Mouse (Mus musculus) heart, embryonic 16.5 days (tissue): ENCODE results near the gene Kidins220. TPM values are rescaled to one million over a fixed set of nuclear protein-coding genes. Genes with fewer than 3 reads are reported as not detected.

Experiments used
- ATAC-seq: fragments of 200-750 bp; cut with Nextera tagmentation; replicated peaks from 2 replicates; pipeline ENCODE4 v1.8.0; 2017; ENCODE audit warnings: moderate number of reproducible peaks; ENCODE audit not compliant: insufficient read depth, low FRiP score; ENCODE audit errors: extremely low read depth
- H3K27ac ChIP-seq: fragments of 300-500 bp; sonication (generic); 2 replicates; pipeline ENCODE4 v1.5.1; 2014; ENCODE audit warnings: mild to moderate bottlenecking, low read length, control low read depth, moderate library complexity
- H3K27me3 ChIP-seq: fragments of 300-500 bp; sonication (generic); 2 replicates; pipeline ENCODE4 v1.6.1; 2014; ENCODE audit warnings: low read length, mixed read lengths; ENCODE audit not compliant: control insufficient read depth, insufficient read depth
- H3K36me3 ChIP-seq: fragments of 300-500 bp; sonication (generic); 2 replicates; pipeline ENCODE4 v1.6.1; 2014; ENCODE audit not compliant: control insufficient read depth, insufficient read depth
- H3K4me1 ChIP-seq: fragments of 300-500 bp; sonication (generic); 2 replicates; pipeline ENCODE4 v1.6.1; 2014; ENCODE audit warnings: low read length, mixed read lengths; ENCODE audit not compliant: control insufficient read depth, insufficient read depth
- H3K4me2 ChIP-seq: fragments of 300-500 bp; sonication (generic); 2 replicates; pipeline ENCODE4 v1.6.1; 2014; ENCODE audit warnings: low read depth, mild to moderate bottlenecking, control low read depth, low read length
- H3K4me3 ChIP-seq: fragments of 300-500 bp; sonication (generic); 2 replicates; pipeline ENCODE4 v1.5.1; 2014; ENCODE audit warnings: mild to moderate bottlenecking, control low read depth, low read length
- H3K9ac ChIP-seq: fragments of 300-500 bp; sonication (generic); 2 replicates; pipeline ENCODE4 v1.6.1; 2014; ENCODE audit warnings: low read length, control low read depth
- H3K9me3 ChIP-seq: fragments of 300-500 bp; sonication (generic); replicated peaks from 2 replicates; pipeline ENCODE4 v1.6.1; 2016; ENCODE audit warnings: low read length; ENCODE audit not compliant: control insufficient read depth
- WGBS: fragments of 180-500 bp; shearing (Covaris S2); extraction: QIAGEN DNeasy Blood & Tissue Kit; methylation state at CpG from one replicate; pipeline ENCODE4 v1.1.7; 2014; 5-methylcytosine and 5-hydroxymethylcytosine counted together
- polyA plus RNA-seq: library from polyadenylated mRNA; unstranded; fragments of >200 nt; fragmentation: Nextera tagmentation; extraction: Ambion mirVana; gene quantifications from 2 replicates; pipeline ENCODE4 v1.2.1, GENCODE M21; 2015

The Kidins220 gene
- polyA plus RNA-seq, 1 experiment from 2014 or later: 35.5 TPM

DNA sequence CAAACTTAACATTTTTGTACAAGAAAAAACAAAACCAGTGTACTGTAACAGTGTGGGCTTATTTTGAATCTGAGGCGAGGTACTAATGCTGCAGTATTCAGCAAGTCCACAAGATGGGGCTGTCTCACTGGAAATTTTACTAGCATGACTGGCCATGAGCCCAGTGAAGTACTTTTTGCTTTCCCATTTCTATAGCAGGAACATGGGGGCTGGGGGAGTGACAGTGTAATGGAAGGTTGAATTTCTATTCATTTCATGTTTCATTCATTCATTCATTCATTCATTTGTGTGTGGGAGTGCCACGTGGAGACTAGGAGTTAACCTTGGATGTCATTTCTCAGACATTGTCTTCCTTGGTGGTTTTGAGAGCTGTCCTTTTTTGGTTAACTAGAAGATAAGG lies 52.7 kb downstream of the Kidins220 start:
- Histone ChIP-seq H3K27me3 (no peaks in the 10 kb centered on the region), H3K9ac (no peak overlapping the region), H3K27ac (no peak overlapping the region), H3K9me3 (no peaks in the 10 kb centered on the region), H3K4me3 (no peak overlapping the region), H3K36me3 (peaks cover 8% of the 10 kb centered on the region), H3K4me1 (peaks cover 3% of the 10 kb centered on the region; the same call in 1 of the 2 replicates), H3K4me2 (no peak overlapping the region)
- ATAC-seq: peak; percentile 23; the same call in 1 of the 2 replicates
- WGBS: 19% methylated on average over 2 of the region's 2 CpGs

DNA sequence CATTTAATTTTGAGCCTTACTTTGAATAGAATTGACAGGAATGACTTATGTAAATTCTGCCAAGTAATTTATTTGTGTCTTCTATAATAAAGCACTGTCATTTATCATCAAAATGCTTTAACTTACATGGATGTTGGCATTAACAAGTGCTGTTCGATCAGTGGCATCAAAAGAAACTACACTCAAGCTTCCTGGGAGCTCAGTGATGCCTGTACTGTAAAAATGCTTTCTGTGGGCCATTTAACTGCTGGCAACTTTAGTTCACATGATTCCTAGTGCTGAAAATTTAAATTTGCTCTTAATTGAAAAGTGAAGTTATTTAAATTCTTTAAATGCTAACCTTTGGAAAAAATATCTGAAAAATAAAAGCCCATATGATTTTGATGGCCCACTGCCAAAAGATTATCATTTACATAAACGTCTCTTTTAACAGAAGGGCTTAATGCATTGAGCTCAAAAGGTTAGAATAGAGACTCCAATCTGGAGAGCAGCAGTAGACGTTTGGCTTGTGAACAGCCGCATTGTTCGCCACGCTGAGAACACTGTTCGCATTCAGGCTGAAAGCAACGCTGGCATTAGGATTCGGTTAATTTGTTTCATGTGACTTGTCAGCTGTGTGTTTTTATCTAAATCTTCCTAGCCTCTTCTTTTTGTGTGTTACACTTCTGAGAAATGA lies 59.1 kb downstream of the Kidins220 start:
- Histone ChIP-seq H3K4me3 (no peak overlapping the region), H3K4me1 (peaks cover 15% of the 10 kb centered on the region), H3K9me3 (no peaks in the 10 kb centered on the region), H3K27me3 (no peaks in the 10 kb centered on the region), H3K27ac (no peak overlapping the region), H3K36me3 (peaks cover 13% of the 10 kb centered on the region), H3K4me2 (no peak overlapping the region), H3K9ac (no peak overlapping the region)
- no peak for ATAC-seq
- 39% methylated on average over 9 of the region's 9 CpGs for WGBS

DNA sequence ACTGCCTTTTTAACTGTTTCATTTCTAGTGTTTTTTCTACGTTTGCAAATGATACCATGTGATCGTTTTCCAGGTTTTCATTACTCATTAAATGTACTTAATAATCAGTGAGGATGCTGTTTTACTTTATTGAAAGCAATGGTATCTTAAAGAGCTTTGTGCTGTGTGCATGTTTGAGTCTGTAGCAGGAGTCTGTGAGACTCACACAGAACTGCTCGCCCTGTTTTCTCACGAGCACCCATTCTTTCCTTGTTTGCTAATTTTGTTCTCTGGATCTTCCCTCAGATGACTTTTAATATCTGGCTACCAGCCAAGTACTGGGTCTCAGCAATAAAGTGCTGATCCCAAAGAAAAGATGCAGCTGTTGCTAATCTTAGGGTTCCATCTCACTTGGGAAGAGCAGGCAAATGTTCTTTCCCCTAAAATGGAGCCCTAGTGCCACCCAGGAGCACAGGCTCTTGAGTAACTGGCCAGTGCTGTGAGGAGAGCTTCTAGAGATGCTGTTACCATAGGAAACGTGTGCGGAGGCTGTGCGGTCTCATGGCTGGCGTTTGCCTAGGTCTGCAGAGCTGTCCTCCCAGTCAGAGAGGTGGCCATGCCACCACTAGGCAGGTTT lies 59.7 kb downstream of the Kidins220 start:
- H3K4me2 ChIP-seq: no peak overlapping the region
- no peak overlapping the region for H3K9ac ChIP-seq

DNA sequence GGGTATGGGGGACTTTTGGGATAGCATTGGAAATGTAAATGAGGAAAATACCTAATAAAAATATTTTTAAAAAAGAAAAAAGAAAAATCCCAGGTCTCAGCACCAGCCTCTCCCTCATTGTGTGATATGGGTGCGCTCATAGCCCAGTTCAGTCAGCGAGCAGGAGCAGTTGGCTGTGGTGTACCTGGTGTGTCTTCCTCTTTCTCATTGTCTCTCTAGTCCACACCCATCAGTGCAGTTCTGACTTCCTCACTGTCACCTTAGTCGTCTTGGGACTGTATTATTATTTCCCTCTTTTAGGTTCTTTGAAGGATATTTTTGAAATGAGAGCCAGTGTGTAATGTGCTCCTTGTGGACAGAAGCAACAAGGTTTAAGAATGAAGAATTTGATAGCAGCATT lies 61.3 kb downstream of the Kidins220 start:
- Histone ChIP-seq H3K9ac (no peak overlapping the region), H3K27me3 (no peaks in the 10 kb centered on the region), H3K4me1 (peaks cover 15% of the 10 kb centered on the region), H3K4me2 (no peak overlapping the region), H3K9me3 (no peaks in the 10 kb centered on the region), H3K4me3 (no peak overlapping the region), H3K36me3 (peaks cover 10% of the 10 kb centered on the region), H3K27ac (no peak overlapping the region)
- 86% methylated on average over 3 of the region's 3 CpGs for WGBS
- no peak for ATAC-seq

More for the DNA sequence above, 59.7 kb downstream of the Kidins220 start:
- 59% methylated on average over 8 of the region's 8 CpGs for WGBS
- H3K27me3 ChIP-seq: no peaks in the 10 kb centered on the region
- H3K9me3 ChIP-seq: no peaks in the 10 kb centered on the region
- ATAC-seq: no peak
- no peak overlapping the region for H3K4me3 ChIP-seq
- no peak overlapping the region; the same call in 1 of the 2 replicates for H3K27ac ChIP-seq
- peaks cover 13% of the 10 kb centered on the region for H3K36me3 ChIP-seq
- peaks cover 15% of the 10 kb centered on the region for H3K4me1 ChIP-seq

DNA sequence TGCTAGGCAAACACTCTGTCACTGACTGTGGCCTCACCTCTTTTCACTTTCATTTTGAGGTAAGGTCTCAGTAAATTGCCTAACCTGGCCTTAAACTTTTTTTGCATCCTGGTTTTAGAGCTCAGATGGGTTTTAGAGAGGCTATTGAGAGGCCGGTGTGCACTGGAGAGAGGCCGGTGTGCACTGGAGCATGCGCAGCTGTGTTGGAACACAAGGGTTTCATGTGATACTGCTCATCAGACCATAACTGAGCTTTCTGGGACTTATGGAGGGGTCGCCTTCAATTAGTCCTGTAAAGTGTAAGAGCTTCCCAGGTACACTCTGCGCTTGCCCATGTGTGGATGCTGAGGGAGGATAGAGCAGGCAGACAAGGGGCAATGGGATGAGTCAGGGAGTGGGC lies 62.5 kb downstream of the Kidins220 start:
- no peak overlapping the region for H3K4me2 ChIP-seq
- ATAC-seq: no peak
- no peak overlapping the region for H3K9ac ChIP-seq
- H3K4me3 ChIP-seq: no peak overlapping the region
- H3K4me1 ChIP-seq: peaks cover 15% of the 10 kb centered on the region
- H3K9me3 ChIP-seq: no peaks in the 10 kb centered on the region
- WGBS: 90% methylated on average over 5 of the region's 5 CpGs
- H3K36me3 ChIP-seq: peaks cover 11% of the 10 kb centered on the region
- H3K27me3 ChIP-seq: no peaks in the 10 kb centered on the region
- H3K27ac ChIP-seq: no peak overlapping the region

DNA sequence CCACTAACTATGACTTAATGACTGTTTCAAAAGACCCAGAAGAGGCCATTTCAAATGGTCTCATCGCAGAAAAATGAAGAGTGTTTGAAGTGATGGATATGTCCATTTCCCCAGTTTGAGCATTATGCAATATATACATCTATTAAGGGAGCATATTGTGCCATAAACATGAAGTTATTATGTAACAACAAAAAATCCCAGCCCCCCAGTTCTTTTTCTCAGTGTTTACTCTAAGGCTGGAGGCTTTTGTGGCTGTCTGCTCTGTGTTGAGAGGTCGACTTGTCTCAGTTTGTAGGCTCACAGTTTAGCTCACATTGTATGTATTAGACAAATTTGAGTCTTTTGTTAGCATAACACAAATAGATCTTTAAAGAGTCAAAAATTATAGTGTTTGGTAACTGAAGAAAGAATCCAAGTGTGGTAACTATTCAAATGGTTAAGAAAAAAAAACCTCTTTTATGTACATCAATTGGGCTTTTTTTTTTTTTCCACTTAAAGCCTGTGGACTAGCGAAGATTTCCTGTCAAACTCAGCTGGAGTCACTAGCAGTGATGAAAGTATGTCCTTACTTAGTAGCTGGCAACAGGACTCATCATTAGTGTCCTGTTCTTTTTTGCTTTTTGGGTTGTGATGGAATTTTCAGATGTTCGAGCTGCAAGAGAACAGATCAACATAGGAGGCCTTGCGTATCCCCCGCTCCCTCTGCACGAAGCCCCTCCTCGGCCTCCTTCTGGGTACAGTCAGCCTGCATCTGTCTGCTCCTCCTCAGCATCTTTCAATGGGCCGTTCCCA lies 63.2 kb downstream of the Kidins220 start:
- H3K9me3 ChIP-seq: no peaks in the 10 kb centered on the region
- no peak overlapping the region for H3K4me3 ChIP-seq
- no peak overlapping the region for H3K4me2 ChIP-seq
- ATAC-seq: no peak
- no peaks in the 10 kb centered on the region for H3K27me3 ChIP-seq
- no peak overlapping the region for H3K27ac ChIP-seq
- H3K4me1 ChIP-seq: peaks cover 15% of the 10 kb centered on the region
- H3K9ac ChIP-seq: no peak overlapping the region
- WGBS: 83% methylated on average over 9 of the region's 9 CpGs
- H3K36me3 ChIP-seq: peaks cover 15% of the 10 kb centered on the region

DNA sequence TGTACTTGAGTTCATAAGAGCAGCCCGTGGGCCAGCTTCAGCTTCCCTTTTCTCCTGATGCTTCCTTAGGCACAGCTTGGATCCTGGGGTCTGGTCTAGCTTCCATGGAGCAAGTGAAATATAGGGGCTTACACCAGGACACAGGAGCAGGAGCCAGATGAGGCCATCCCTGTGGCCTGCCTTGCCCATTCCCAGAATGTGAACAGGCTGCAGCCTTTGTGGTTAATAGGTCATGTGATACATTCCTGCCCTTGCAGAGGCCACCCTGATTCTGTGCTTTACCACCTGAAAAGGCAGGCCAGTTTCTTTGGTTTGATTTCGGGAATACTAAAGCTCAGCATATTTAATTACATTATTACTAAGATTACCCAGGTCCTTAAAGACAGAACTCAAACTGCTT lies 69.3 kb downstream of the Kidins220 start:
- H3K4me1 ChIP-seq: no peaks in the 10 kb centered on the region
- peaks cover 16% of the 10 kb centered on the region for H3K36me3 ChIP-seq
- WGBS: 85% methylated on average over 2 of the region's 2 CpGs
- no peak overlapping the region for H3K27ac ChIP-seq
- H3K27me3 ChIP-seq: no peaks in the 10 kb centered on the region
- H3K4me3 ChIP-seq: no peak overlapping the region
- H3K9ac ChIP-seq: no peak overlapping the region
- no peaks in the 10 kb centered on the region for H3K9me3 ChIP-seq
- no peak overlapping the region for H3K4me2 ChIP-seq
- ATAC-seq: no peak

DNA sequence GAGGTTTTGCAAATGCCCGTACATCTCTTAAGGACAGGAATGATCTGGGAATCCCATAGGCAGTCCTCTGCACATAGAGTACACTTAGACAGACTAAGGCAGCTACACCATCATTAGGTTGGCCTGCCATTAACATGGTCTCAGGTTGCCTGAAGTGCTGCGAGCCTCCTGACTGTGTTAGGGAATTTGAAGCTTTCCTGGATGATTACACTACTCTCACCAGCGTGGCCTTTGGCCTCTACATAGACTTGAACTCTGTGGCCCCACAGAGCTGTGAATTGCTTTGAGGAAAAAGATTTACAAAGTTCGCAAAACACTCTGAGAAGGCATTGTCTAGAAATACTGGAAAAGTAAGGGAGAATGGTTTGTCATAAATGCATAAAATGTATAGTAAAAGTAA lies 69.9 kb downstream of the Kidins220 start:
- no peak for ATAC-seq
- Histone ChIP-seq H3K27me3 (no peaks in the 10 kb centered on the region), H3K27ac (no peak overlapping the region), H3K4me2 (no peak overlapping the region), H3K36me3 (peaks cover 16% of the 10 kb centered on the region), H3K4me3 (no peak overlapping the region), H3K9me3 (no peaks in the 10 kb centered on the region), H3K9ac (no peak overlapping the region), H3K4me1 (no peaks in the 10 kb centered on the region)
- 84% methylated on average over 4 of the region's 4 CpGs for WGBS

DNA sequence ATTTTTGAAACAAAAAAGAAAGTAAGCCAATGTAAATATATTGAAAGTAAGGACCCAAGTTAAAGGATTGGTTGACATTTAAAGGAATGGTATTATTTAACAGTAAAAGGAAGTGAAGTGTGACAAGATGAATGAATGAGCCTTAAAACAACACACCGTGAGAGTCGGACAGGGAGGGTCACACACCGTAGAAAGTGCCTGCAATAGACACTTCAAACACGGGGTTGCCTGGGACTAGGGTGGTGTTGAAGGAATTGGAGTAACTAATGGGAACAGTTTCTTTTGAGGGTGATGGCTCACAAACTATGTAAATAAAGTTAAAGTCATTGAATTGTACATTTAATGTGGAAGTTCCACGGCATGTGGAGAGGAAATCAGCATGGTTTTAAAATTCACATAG lies 74.5 kb downstream of the Kidins220 start:
- H3K36me3 ChIP-seq: peaks cover 40% of the 10 kb centered on the region
- no peak overlapping the region for H3K9ac ChIP-seq

More for the DNA sequence above, 74.5 kb downstream of the Kidins220 start:
- H3K27ac ChIP-seq: no peak overlapping the region
- no peak overlapping the region for H3K4me2 ChIP-seq
- no peaks in the 10 kb centered on the region for H3K9me3 ChIP-seq
- H3K4me3 ChIP-seq: no peak overlapping the region
- no peaks in the 10 kb centered on the region for H3K4me1 ChIP-seq
- WGBS: 65% methylated on average over 5 of the region's 5 CpGs
- ATAC-seq: no peak
- no peaks in the 10 kb centered on the region for H3K27me3 ChIP-seq
